Mouse (Mus musculus) embryonic facial prominence, embryonic 12.5 days (tissue): ENCODE data around the gene Trim37. TPM values are rescaled to one million over a fixed set of nuclear protein-coding genes. Genes with fewer than 3 reads are reported as not detected.
A peak's percentile ranks its signal among the peaks of the same experiment; 100 is the strongest.

Source experiments
- ATAC-seq: fragments of 200-750 bp; cut with Nextera tagmentation; 2 replicates; pipeline ENCODE4 v1.8.0; 2017; ENCODE audit not compliant: insufficient number of reproducible peaks, insufficient read depth, low FRiP score, low TSS enrichment
- H3K27ac ChIP-seq: fragments of 300-500 bp; sonication (generic); 2 replicates; pipeline ENCODE4 v1.5.1; 2016; ENCODE audit warnings: mild to moderate bottlenecking
- H3K27me3 ChIP-seq: fragments of 300-500 bp; sonication (generic); 2 replicates; pipeline ENCODE4 v1.6.1; 2016; ENCODE audit warnings: mild to moderate bottlenecking, moderate library complexity
- H3K36me3 ChIP-seq: fragments of 300-500 bp; sonication (generic); 2 replicates; pipeline ENCODE4 v1.6.1; 2016; ENCODE audit warnings: mild to moderate bottlenecking
- H3K4me1 ChIP-seq: fragments of 300-500 bp; sonication (generic); 2 replicates; pipeline ENCODE4 v1.6.1; 2016
- H3K4me2 ChIP-seq: fragments of 300-500 bp; sonication (generic); replicated peaks from 2 replicates; pipeline ENCODE4 v1.6.1; 2016; ENCODE audit warnings: mild to moderate bottlenecking, moderate library complexity
- H3K4me3 ChIP-seq: fragments of 300-500 bp; sonication (generic); 2 replicates; pipeline ENCODE4 v1.5.1; 2016; ENCODE audit warnings: mild to moderate bottlenecking
- H3K9ac ChIP-seq: fragments of 300-500 bp; sonication (generic); 2 replicates; pipeline ENCODE4 v1.6.1; 2016; ENCODE audit warnings: mild to moderate bottlenecking, moderate library complexity
- H3K9me3 ChIP-seq: fragments of 300-500 bp; sonication (generic); 2 replicates; pipeline ENCODE4 v1.6.1; 2016; ENCODE audit warnings: mild to moderate bottlenecking, moderate library complexity
- WGBS: fragments of 180-500 bp; shearing (Covaris S2); methylation state at CpG from one replicate; pipeline ENCODE4 v1.1.7; 2016; 5-methylcytosine and 5-hydroxymethylcytosine counted together
- polyA plus RNA-seq: library from polyadenylated mRNA; unstranded; fragments of >200 nt; fragmentation: Nextera tagmentation; extraction: Ambion mirVana; gene quantifications from 2 replicates; pipeline ENCODE4 v1.2.1, GENCODE M21; 2016

Gene Trim37
- 37.0 and 41.2 TPM in 2 replicates for polyA plus RNA-seq

DNA sequence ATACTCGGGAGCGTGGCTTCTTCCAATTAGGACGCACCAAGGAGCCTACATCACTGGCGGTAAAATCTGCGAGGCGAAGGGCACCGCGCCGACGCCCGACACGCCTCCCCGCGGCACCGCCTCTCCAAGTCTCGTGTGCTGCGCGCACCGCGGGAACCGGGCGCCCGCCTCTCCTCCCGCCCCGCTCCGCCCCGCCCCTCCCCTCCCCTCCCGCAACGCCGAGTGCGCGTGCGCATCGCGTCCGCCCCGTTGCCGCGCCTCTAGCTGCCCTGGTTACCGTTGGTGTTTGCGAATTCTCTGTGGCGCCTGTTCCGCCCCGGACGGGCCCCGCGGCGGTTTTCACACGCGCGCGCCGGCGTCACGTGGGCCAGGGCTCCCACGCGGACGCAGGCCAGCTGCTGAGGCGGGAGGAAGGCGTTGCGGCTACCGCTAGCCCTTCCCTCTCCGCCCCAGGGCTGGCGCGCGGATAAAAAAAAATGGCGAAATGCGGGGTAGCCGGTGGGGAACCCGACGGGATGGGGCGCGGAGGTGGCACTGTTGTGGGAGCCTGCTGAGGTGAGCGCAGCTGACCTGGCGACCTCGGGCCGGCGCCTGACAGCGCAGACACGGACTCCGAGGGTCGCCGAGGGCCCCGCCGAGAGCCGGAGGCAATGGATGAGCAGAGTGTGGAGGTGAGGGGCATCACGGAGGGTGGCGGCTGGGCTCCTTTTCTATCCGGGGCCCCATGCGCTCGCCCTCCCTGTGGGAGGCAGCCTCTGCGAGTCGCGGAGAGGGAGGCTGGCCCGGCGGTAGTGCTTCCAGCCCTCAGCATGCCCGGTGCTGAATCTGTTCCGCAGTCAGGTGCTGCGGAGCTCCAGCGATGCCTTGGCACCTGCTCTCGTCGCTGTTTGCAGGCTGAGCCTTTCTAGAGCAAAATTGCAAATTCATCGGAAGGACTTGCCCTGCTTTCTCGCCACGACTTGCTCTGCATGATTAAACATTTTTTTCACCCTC is at the start of gene Trim37:
Gene Trim37, plus strand, starts transcription at position 254 of the 993 bp plus-strand sequence.
- H3K9me3 ChIP-seq: no peaks in the 10 kb centered on the region
- H3K4me2 ChIP-seq: peak within 1 kb of the TSS; percentile 75
- H3K4me1 ChIP-seq: peaks cover 19% of the 10 kb centered on the region
- no peaks in the 10 kb centered on the region for H3K27me3 ChIP-seq
- peaks cover 26% of the 10 kb centered on the region for H3K36me3 ChIP-seq
- WGBS: 1% methylated on average over 91 of the region's 105 CpGs
- ATAC-seq: peak; percentile 88
- H3K27ac ChIP-seq: peak within 1 kb of the TSS; percentile 92
- peak within 1 kb of the TSS; percentile 82 for H3K9ac ChIP-seq
- H3K4me3 ChIP-seq: peak within 1 kb of the TSS; percentile 84

DNA sequence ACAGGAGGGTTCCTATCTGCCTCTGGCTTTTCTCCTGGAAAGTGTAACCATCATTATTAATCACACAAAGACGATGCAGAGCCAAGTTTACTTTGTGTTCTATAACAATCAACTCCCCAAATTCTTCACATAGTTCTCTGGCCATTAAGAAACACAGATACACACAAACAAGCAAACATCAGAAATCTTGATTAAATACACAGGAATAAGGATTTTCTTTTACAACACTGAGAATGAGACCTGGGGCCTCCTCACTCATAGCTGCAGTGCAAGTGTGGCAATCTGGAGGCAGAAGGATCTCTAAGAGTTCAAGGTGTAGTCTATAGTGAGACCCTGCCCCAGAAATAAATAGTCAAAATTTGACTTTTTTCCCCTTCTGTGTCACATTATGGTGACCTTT is 43.2 kb upstream of the Trim37 start:
- Histone ChIP-seq H3K36me3 (peaks cover 49% of the 10 kb centered on the region), H3K4me2 (no peak overlapping the region), H3K4me3 (no peak overlapping the region), H3K27ac (no peak overlapping the region), H3K4me1 (peaks cover 24% of the 10 kb centered on the region), H3K27me3 (no peaks in the 10 kb centered on the region), H3K9me3 (no peaks in the 10 kb centered on the region), H3K9ac (no peak overlapping the region)
- no peak for ATAC-seq
- WGBS: 80% methylated on average over 1 of the region's 1 CpGs

GRCm38 (mm10) chr11:87085461-87085860 is 41.4 kb upstream of the Trim37 start:
- H3K4me3 ChIP-seq: peak overlapping the region; percentile 94
- peaks cover 40% of the 10 kb centered on the region for H3K36me3 ChIP-seq
- peak overlapping the region; percentile 94 for H3K9ac ChIP-seq
- ATAC-seq: no peak
- H3K4me2 ChIP-seq: peak overlapping the region; percentile 97
- H3K9me3 ChIP-seq: no peaks in the 10 kb centered on the region
- H3K4me1 ChIP-seq: peaks cover 24% of the 10 kb centered on the region
- no peak overlapping the region for H3K27ac ChIP-seq
- 90% methylated on average over 13 of the region's 13 CpGs for WGBS
- H3K27me3 ChIP-seq: no peaks in the 10 kb centered on the region

- Histone ChIP-seq H3K9ac (peak within 1 kb of the TSS; percentile 94), H3K27ac (peak within 1 kb of the TSS; percentile 74), H3K9me3 (no peaks in the 10 kb centered on the region), H3K4me3 (peak within 1 kb of the TSS; percentile 94), H3K4me1 (peaks cover 24% of the 10 kb centered on the region), H3K27me3 (no peaks in the 10 kb centered on the region), H3K36me3 (peaks cover 38% of the 10 kb centered on the region), H3K4me2 (peak within 1 kb of the TSS; percentile 97)
- ATAC-seq: 0 out of 2 replicates have a peak, but pooled peaks have one; percentile 74
- under 1% methylated on average over 42 of the region's 43 CpGs for WGBS
Measured at GRCm38 (mm10) chr11:87086290-87086984, 40.4 kb upstream of the Trim37 start, which contains the start of gene Smg8. Gene Smg8 (minus strand): TSS chr11:87086774.

DNA sequence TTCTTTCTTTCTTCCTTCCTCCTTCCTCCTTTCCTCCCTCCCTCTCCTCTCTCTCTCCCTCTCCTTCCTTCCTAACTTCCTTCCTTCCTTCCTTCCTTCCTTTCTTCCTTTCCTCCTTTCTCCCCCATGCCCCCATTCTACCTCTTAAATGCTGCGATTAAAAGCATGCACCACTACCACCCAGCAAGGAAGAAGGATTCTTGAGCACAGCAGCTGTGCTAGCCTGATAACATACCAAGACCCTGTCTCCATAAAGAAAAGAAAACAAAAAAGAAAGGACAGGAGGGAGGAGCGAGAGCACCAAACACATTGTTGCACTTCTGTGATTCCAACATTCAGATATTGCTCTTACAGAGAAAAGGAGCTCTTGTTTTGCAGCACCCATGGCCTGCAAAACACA is 39.7 kb upstream of the Trim37 start:
- H3K4me3 ChIP-seq: peak overlapping the region; percentile 94
- H3K4me2 ChIP-seq: peak overlapping the region; percentile 97
- H3K9me3 ChIP-seq: no peaks in the 10 kb centered on the region
- peak overlapping the region; percentile 74; the same call in 1 of the 2 replicates for H3K27ac ChIP-seq
- H3K27me3 ChIP-seq: no peaks in the 10 kb centered on the region
- H3K9ac ChIP-seq: peak overlapping the region; percentile 94; the same call in 1 of the 2 replicates
- H3K36me3 ChIP-seq: peaks cover 38% of the 10 kb centered on the region
- no peak for ATAC-seq
- 72% methylated on average over 2 of the region's 2 CpGs for WGBS
- H3K4me1 ChIP-seq: peaks cover 24% of the 10 kb centered on the region

- peaks cover 34% of the 10 kb centered on the region for H3K36me3 ChIP-seq
- WGBS: 0% methylated on average over 14 of the region's 14 CpGs
- H3K4me3 ChIP-seq: peak within 1 kb of the TSS; percentile 95
- H3K4me1 ChIP-seq: peaks cover 25% of the 10 kb centered on the region
- H3K27ac ChIP-seq: peak within 1 kb of the TSS; percentile 98
- no peaks in the 10 kb centered on the region for H3K9me3 ChIP-seq
- no peak for ATAC-seq
- no peaks in the 10 kb centered on the region for H3K27me3 ChIP-seq
- peak within 1 kb of the TSS; percentile 60 for H3K4me2 ChIP-seq
- peak within 1 kb of the TSS; percentile 99 for H3K9ac ChIP-seq
Measured at GRCm38 (mm10) chr11:87108409-87108754, 18.5 kb upstream of the Trim37 start, which contains the start of gene Prr11. Gene Prr11 (minus strand): TSS chr11:87108708.

DNA sequence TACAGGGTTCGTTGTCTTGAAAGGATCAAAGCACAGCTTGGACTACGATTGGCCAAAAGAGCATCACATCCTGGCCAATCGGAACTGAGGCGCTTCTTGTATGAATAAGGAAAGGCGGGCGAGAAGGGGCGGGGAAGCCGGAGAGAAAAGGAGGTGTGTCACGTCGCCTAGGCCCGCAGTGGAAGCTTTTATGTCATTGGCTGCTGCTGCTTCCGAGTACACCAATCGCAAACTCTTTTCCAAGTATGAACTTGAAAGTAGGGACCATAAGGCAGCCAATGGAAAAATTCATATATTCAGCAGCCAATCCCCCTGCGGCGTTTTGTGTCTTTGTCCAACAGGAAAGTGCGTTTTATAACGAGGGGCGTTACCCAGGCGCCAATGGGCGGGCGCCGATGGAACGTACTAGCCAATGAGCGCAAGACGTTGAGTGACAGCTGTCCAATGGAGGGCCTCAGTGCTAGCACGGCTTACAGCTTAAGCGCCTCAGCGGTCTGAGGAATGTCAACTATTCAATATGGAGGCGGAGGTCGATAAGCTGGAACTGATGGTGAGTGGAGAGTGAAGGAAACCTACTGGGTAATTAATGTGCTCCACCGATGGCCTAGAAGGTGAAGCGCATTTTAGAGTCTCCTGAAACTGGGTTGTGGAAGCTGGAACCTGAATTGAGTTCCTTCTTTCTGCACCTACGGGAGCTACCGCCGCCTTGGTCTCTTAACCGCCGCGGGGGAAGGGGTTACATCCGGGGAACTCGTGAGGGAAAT is 17.9 kb upstream of the Trim37 start, which contains the start of gene Ska2:
Gene Ska2, plus strand, starts transcription at position 480 of the 764 bp plus-strand sequence.
- ATAC-seq: peak; percentile 99
- Histone ChIP-seq H3K27me3 (no peaks in the 10 kb centered on the region), H3K9me3 (no peaks in the 10 kb centered on the region), H3K4me3 (peak within 1 kb of the TSS; percentile 95), H3K27ac (peak within 1 kb of the TSS; percentile 98), H3K4me2 (peak within 1 kb of the TSS; percentile 60), H3K4me1 (peaks cover 31% of the 10 kb centered on the region), H3K36me3 (peaks cover 34% of the 10 kb centered on the region), H3K9ac (peak within 1 kb of the TSS; percentile 99)
- under 1% methylated on average over 40 of the region's 40 CpGs for WGBS

- Histone ChIP-seq H3K4me2 (peak overlapping the region; percentile 59), H3K27me3 (no peaks in the 10 kb centered on the region), H3K9me3 (no peaks in the 10 kb centered on the region), H3K4me1 (peaks cover 32% of the 10 kb centered on the region), H3K9ac (peak overlapping the region; percentile 99), H3K27ac (peak overlapping the region; percentile 98), H3K36me3 (peaks cover 34% of the 10 kb centered on the region), H3K4me3 (peak overlapping the region; percentile 95)
- WGBS: 0% methylated on average over 42 of the region's 42 CpGs
- no peak for ATAC-seq
Measured at GRCm38 (mm10) chr11:87109519-87110171, 17.2 kb upstream of the Trim37 start.

- Histone ChIP-seq H3K4me2 (peak overlapping the region; percentile 59), H3K9ac (peak overlapping the region; percentile 99), H3K27me3 (no peaks in the 10 kb centered on the region), H3K36me3 (peaks cover 34% of the 10 kb centered on the region), H3K4me3 (peak overlapping the region; percentile 95), H3K27ac (peak overlapping the region; percentile 98), H3K4me1 (peaks cover 32% of the 10 kb centered on the region), H3K9me3 (no peaks in the 10 kb centered on the region)
- 5% methylated on average over 9 of the region's 9 CpGs for WGBS
- no peak for ATAC-seq
Measured at GRCm38 (mm10) chr11:87110172-87110909, 16.5 kb upstream of the Trim37 start.

GRCm38 (mm10) chr11:87121864-87122263 is 5.0 kb upstream of the Trim37 start:
- Histone ChIP-seq H3K36me3 (peaks cover 65% of the 10 kb centered on the region), H3K4me2 (no peak overlapping the region), H3K27ac (no peak overlapping the region), H3K4me1 (peaks cover 6% of the 10 kb centered on the region; the same call in 1 of the 2 replicates), H3K9me3 (no peaks in the 10 kb centered on the region), H3K27me3 (no peaks in the 10 kb centered on the region), H3K9ac (no peak overlapping the region), H3K4me3 (no peak overlapping the region)
- WGBS: 85% methylated on average over 8 of the region's 8 CpGs
- no peak for ATAC-seq
